Mouse (Mus musculus) bone marrow, adult 2 months (tissue): ENCODE results near the gene AA986860. TPM values are rescaled to one million over a fixed set of nuclear protein-coding genes. Genes with fewer than 3 reads are reported as not detected.

Experiments used
- H3K27ac ChIP-seq: fragments of 200-500 bp; 2 replicates; pipeline ENCODE4 v1.5.1; 2012; ENCODE audit warnings: low read depth, mild to moderate bottlenecking, control low read depth, inconsistent platforms, low read length; ENCODE audit not compliant: control insufficient read depth, poor library complexity, insufficient read depth
- H3K4me1 ChIP-seq: fragments of 200-500 bp; 2 replicates; pipeline ENCODE4 v1.6.1; 2011; ENCODE audit warnings: low read length; ENCODE audit not compliant: control insufficient read depth, insufficient read depth
- H3K4me3 ChIP-seq: fragments of 200-500 bp; replicated peaks from 2 replicates; pipeline ENCODE3; 2011; ENCODE audit warnings: mild to moderate bottlenecking, low read depth, low read length, control low read depth; ENCODE audit not compliant: control insufficient read depth
- CTCF ChIP-seq: fragments of 200-500 bp; IDR thresholded peaks from 2 replicates; pipeline ENCODE4 v1.5.1; 2011; ENCODE audit warnings: low read length, control low read depth; ENCODE audit not compliant: control insufficient read depth, insufficient read depth
- POLR2A ChIP-seq: fragments of 200-500 bp; IDR thresholded peaks from 2 replicates; pipeline ENCODE4 v1.6.1; 2011; ENCODE audit warnings: low read depth, mild to moderate bottlenecking, control low read depth, low read length, borderline replicate concordance; ENCODE audit not compliant: control insufficient read depth
- WGBS: fragments of 180-500 bp; shearing (Covaris S2); methylation state at CpG from one replicate; pipeline ENCODE4 v1.1.7; 2018; 5-methylcytosine and 5-hydroxymethylcytosine counted together
- polyA plus RNA-seq: library from polyadenylated mRNA; stranded (reverse); fragments of >200 nt; gene quantifications from 2 replicates; pipeline ENCODE4 v1.2.4, GENCODE M21; 2011; ENCODE audit warnings: low replicate concordance; ENCODE audit not compliant: missing spikeins, insufficient read depth, insufficient read length

The AA986860 gene
- polyA plus RNA-seq, 1 experiment: 1.9 TPM

- no peak for TF ChIP-seq CTCF
- no peak for TF ChIP-seq POLR2A
- Histone ChIP-seq H3K4me3 (no peak overlapping the region), H3K4me1 (peaks cover 5% of the 10 kb centered on the region), H3K27ac (no peak overlapping the region)
- WGBS: 78% methylated on average over 3 of the region's 3 CpGs
Observed at GRCm38 (mm10) chr1:130739636-130740035, 7.9 kb downstream of the AA986860 start.

- Histone ChIP-seq H3K4me1 (peaks cover 5% of the 10 kb centered on the region), H3K27ac (peak overlapping the region; percentile 92), H3K4me3 (peak overlapping the region; percentile 49)
- 52% methylated on average over 4 of the region's 4 CpGs for WGBS
- TF ChIP-seq CTCF: no peak
- TF ChIP-seq POLR2A: no peak
Observed at GRCm38 (mm10) chr1:130740227-130740648, 8.5 kb downstream of the AA986860 start.

GRCm38 (mm10) chr1:130740781-130741720 lies 9.3 kb downstream of the AA986860 start:
- Histone ChIP-seq H3K4me3 (peak overlapping the region; percentile 57), H3K27ac (peak overlapping the region; percentile 92)
- WGBS: 11% methylated on average over 15 of the region's 15 CpGs

GRCm38 (mm10) chr1:130742201-130742600 lies 10.4 kb downstream of the AA986860 start:
- no peak for TF ChIP-seq POLR2A
- TF ChIP-seq CTCF: no peak
- peak overlapping the region; percentile 48; the same call in 1 of the 2 replicates for H3K27ac ChIP-seq
- WGBS: 89% methylated on average over 7 of the region's 7 CpGs
- H3K4me1 ChIP-seq: peaks cover 5% of the 10 kb centered on the region
- H3K4me3 ChIP-seq: no peak overlapping the region

More at GRCm38 (mm10) chr1:130740781-130741720, 9.3 kb downstream of the AA986860 start:
- peaks cover 5% of the 10 kb centered on the region for H3K4me1 ChIP-seq
- TF ChIP-seq CTCF (no peak), POLR2A (peak; percentile 28; the same call in 1 of the 2 replicates)

- TF ChIP-seq POLR2A: no peak
- no peak for TF ChIP-seq CTCF
- Histone ChIP-seq H3K4me3 (no peak overlapping the region), H3K4me1 (peaks cover 5% of the 10 kb centered on the region), H3K27ac (peak overlapping the region; percentile 38)
- 15% methylated on average over 1 of the region's 1 CpGs for WGBS
Observed at GRCm38 (mm10) chr1:130743775-130744174, 12.0 kb downstream of the AA986860 start.

- no peak overlapping the region for H3K4me3 ChIP-seq
Observed at GRCm38 (mm10) chr1:130744217-130744616, 12.4 kb downstream of the AA986860 start.

GRCm38 (mm10) chr1:130744961-130745360 lies 13.2 kb downstream of the AA986860 start:
- TF ChIP-seq POLR2A (no peak), CTCF (no peak)
- H3K4me3 ChIP-seq: no peak overlapping the region
- H3K27ac ChIP-seq: no peak overlapping the region
- 88% methylated on average over 5 of the region's 5 CpGs for WGBS
- peaks cover 5% of the 10 kb centered on the region for H3K4me1 ChIP-seq

More at GRCm38 (mm10) chr1:130744217-130744616, 12.4 kb downstream of the AA986860 start:
- WGBS: 56% methylated on average over 2 of the region's 2 CpGs
- Histone ChIP-seq H3K4me1 (peaks cover 5% of the 10 kb centered on the region), H3K27ac (peak overlapping the region; percentile 45)
- TF ChIP-seq POLR2A: no peak
- no peak for TF ChIP-seq CTCF

GRCm38 (mm10) chr1:130745591-130745990 lies 13.8 kb downstream of the AA986860 start:
- TF ChIP-seq CTCF: no peak
- TF ChIP-seq POLR2A: no peak
- Histone ChIP-seq H3K4me3 (no peak overlapping the region), H3K4me1 (peaks cover 5% of the 10 kb centered on the region), H3K27ac (no peak overlapping the region)
- WGBS: 94% methylated on average over 3 of the region's 3 CpGs
